Mouse (Mus musculus) forebrain, embryonic 13.5 days (tissue): ENCODE results near the gene Phospho2. TPM values are rescaled to one million over a fixed set of nuclear protein-coding genes. Genes with fewer than 3 reads are reported as not detected.
A peak's percentile ranks its signal among the peaks of the same experiment; 100 is the strongest.

Source experiments
- ATAC-seq: fragments of 200-750 bp; cut with Nextera tagmentation; 2 replicates; pipeline ENCODE4 v1.8.0; 2017
- H3K27ac ChIP-seq: fragments of 300-500 bp; sonication (generic); 2 replicates; pipeline ENCODE4 v1.5.1; 2015; ENCODE audit warnings: inconsistent platforms, mild to moderate bottlenecking, moderate library complexity
- H3K27me3 ChIP-seq: fragments of 300-500 bp; sonication (generic); 2 replicates; pipeline ENCODE4 v1.6.1; 2015; ENCODE audit warnings: mild to moderate bottlenecking, inconsistent platforms
- H3K36me3 ChIP-seq: fragments of 300-500 bp; sonication (generic); 2 replicates; pipeline ENCODE4 v1.6.1; 2015; ENCODE audit warnings: mild to moderate bottlenecking, inconsistent platforms; ENCODE audit not compliant: poor library complexity, severe bottlenecking
- H3K4me1 ChIP-seq: fragments of 300-500 bp; sonication (generic); 2 replicates; pipeline ENCODE4 v1.6.1; 2015; ENCODE audit warnings: inconsistent platforms
- H3K4me2 ChIP-seq: fragments of 300-500 bp; sonication (generic); 2 replicates; pipeline ENCODE4 v1.6.1; 2015; ENCODE audit warnings: inconsistent platforms, mild to moderate bottlenecking, moderate library complexity
- H3K4me3 ChIP-seq: fragments of 300-500 bp; sonication (generic); 2 replicates; pipeline ENCODE4 v1.5.1; 2015; ENCODE audit warnings: mild to moderate bottlenecking, inconsistent platforms
- H3K9ac ChIP-seq: fragments of 300-500 bp; sonication (generic); 2 replicates; pipeline ENCODE4 v1.6.1; 2015; ENCODE audit warnings: mild to moderate bottlenecking, inconsistent platforms
- H3K9me3 ChIP-seq: fragments of 300-500 bp; sonication (generic); replicated peaks from 2 replicates; pipeline ENCODE4 v1.6.1; 2016; ENCODE audit warnings: inconsistent platforms
- WGBS: fragments of 180-500 bp; shearing (Covaris S2); methylation state at CpG from one replicate; pipeline ENCODE4 v1.1.7; 2015; 5-methylcytosine and 5-hydroxymethylcytosine counted together
- polyA plus RNA-seq: library from polyadenylated mRNA; unstranded; fragments of >200 nt; fragmentation: Nextera tagmentation; extraction: Ambion mirVana; gene quantifications from 2 replicates; pipeline ENCODE4 v1.2.1, GENCODE M21; 2015

The Phospho2 gene
- 37.4 and 37.5 TPM in 2 replicates for polyA plus RNA-seq

DNA sequence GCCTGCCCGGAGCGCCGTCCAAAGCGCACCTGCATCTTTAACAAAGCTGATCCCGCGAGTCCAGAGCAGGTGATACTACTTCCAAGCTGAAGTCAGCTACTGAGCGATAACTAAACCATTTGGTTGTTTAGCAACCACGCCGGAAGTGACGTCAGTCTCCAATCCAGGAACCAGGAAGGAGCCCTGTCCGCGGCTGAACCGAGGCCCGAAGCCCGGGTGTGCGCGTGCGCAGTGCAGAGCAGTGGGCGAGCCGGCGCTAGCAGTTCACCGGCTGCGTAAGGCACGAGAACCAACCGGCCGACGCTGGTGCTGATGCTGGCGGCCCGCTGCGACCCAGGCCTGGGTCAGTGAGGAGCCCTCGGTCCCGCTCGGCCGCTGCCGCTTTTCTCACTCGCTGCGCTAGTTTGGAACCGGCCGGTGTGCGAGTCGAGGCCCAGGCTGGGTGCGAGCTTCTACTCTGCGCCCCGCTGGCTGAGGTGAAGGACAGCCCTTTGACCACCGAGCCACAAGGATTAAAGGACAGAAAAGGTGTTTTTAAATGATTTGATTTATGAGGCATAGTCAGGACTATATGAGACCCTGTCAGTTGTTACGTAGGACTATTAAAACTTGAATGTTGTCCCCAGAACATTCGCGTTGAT is at the start of gene Phospho2, which contains the start of gene Ccdc173:
TSS of gene Phospho2 (plus strand) at position 195 of the 641 bp plus-strand sequence.
TSS of gene Ccdc173 (minus strand) at position 147 of the 641 bp plus-strand sequence.
- Histone ChIP-seq H3K4me3 (peak within 1 kb of the TSS; percentile 67), H3K9me3 (no peaks in the 10 kb centered on the region), H3K27me3 (no peaks in the 10 kb centered on the region), H3K4me2 (peak within 1 kb of the TSS; percentile 89), H3K4me1 (peaks cover 10% of the 10 kb centered on the region), H3K27ac (peak within 1 kb of the TSS; percentile 76), H3K9ac (peak within 1 kb of the TSS; percentile 75), H3K36me3 (peaks cover 24% of the 10 kb centered on the region)
- WGBS: 2% methylated on average over 48 of the region's 48 CpGs
- peak; percentile 98 for ATAC-seq

DNA sequence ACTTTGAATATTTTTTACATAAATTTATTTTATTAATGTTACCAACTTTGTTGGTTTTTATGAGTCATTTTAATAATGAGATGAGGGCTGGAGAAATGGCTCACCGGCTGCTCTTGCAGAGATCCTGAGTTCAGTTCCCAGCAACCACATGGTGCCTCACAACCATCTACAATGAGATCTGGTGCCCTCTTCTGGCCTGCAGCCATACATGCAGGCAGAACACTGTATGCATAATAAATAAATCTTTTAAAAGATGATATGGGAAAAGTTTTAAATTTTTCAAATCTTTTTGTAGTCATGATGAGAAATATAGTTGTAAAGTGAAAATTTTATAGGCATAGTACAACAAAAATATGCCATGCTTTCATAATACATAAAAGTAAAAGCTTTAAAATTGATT is 44.3 kb upstream of the Phospho2 start:
- 96% methylated on average over 1 of the region's 1 CpGs for WGBS
- H3K36me3 ChIP-seq: peaks cover 66% of the 10 kb centered on the region

DNA sequence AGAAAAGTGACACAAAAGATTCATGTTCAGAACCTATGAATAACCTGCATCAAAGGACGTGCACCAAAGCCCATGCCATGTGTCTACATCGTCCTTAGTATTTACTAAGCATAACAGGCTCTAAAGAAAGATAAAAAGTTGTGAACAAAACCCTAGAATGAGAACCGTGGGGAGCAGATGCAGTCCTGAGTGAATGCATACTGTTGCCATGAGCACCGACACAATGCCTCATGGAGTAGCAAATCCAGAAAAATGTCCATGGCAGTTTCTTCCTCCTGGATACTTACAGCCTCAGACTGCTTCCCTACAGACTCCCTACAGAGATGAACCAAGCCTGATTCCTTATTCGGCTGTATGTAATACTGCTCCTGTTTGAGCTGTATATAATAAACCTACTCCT is 28.4 kb upstream of the Phospho2 start:
- Histone ChIP-seq H3K9me3 (no peaks in the 10 kb centered on the region), H3K4me2 (no peak overlapping the region), H3K27me3 (no peaks in the 10 kb centered on the region), H3K9ac (no peak overlapping the region), H3K36me3 (peaks cover 3% of the 10 kb centered on the region; the same call in 1 of the 2 replicates), H3K4me1 (no peaks in the 10 kb centered on the region), H3K27ac (no peak overlapping the region), H3K4me3 (no peak overlapping the region)
- no peak for ATAC-seq
- 58% methylated on average over 5 of the region's 5 CpGs for WGBS

More for the DNA sequence above, 44.3 kb upstream of the Phospho2 start:
- no peak for ATAC-seq
- Histone ChIP-seq H3K4me1 (no peaks in the 10 kb centered on the region), H3K9ac (no peak overlapping the region), H3K4me2 (no peak overlapping the region), H3K9me3 (0 out of 2 replicates have a peak, but pooled peaks cover 6% of the 10 kb centered on the region), H3K27me3 (no peaks in the 10 kb centered on the region), H3K27ac (no peak overlapping the region), H3K4me3 (no peak overlapping the region)

DNA sequence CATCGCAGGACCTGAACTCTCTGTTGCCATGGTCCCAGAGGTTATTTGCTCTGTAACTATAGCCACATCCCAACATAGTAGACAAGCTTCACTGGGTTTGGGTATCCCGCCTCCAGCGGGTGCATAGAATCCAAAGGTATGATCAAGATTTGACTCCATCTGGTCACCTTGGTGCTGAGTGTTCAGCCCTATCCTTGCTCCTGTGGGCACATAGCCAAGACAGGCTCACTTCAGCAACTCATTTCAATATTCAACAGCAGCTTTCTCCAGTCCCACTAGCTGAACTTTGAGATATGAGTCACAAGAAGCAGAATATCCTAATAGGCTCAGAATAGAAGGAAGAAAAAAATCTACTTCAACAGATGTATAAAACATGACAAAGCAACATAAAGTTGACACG is 26.1 kb upstream of the Phospho2 start:
- no peak for ATAC-seq
- 94% methylated on average over 4 of the region's 4 CpGs for WGBS

DNA sequence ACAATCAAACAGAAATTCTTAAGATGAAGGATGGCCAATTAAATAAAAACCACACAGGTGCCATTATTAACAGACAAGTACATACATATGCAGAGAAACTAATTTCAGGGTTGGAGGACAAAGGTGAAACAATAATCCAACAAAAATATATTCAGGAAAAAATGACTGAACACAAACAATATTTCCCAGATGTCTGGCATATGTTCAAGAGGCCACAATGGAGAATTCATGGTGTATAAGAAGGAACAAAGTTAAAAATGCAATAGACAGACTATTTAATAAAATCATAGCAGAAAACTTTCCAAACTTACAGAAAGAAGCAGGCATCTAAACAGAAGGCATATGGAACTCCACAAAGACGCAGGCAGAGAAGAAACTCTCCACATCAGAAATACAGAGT is 24.7 kb upstream of the Phospho2 start:
- Histone ChIP-seq H3K4me2 (no peak overlapping the region), H3K27me3 (no peaks in the 10 kb centered on the region), H3K9me3 (no peaks in the 10 kb centered on the region), H3K4me1 (no peaks in the 10 kb centered on the region), H3K9ac (no peak overlapping the region), H3K27ac (no peak overlapping the region), H3K36me3 (peaks cover 3% of the 10 kb centered on the region; the same call in 1 of the 2 replicates), H3K4me3 (no peak overlapping the region)
- ATAC-seq: no peak
- WGBS: 95% methylated on average over 1 of the region's 1 CpGs

More for the DNA sequence above, 26.1 kb upstream of the Phospho2 start:
- Histone ChIP-seq H3K27me3 (no peaks in the 10 kb centered on the region), H3K9ac (no peak overlapping the region), H3K4me2 (no peak overlapping the region), H3K4me1 (no peaks in the 10 kb centered on the region), H3K36me3 (peaks cover 3% of the 10 kb centered on the region; the same call in 1 of the 2 replicates), H3K27ac (no peak overlapping the region), H3K9me3 (no peaks in the 10 kb centered on the region), H3K4me3 (no peak overlapping the region)

DNA sequence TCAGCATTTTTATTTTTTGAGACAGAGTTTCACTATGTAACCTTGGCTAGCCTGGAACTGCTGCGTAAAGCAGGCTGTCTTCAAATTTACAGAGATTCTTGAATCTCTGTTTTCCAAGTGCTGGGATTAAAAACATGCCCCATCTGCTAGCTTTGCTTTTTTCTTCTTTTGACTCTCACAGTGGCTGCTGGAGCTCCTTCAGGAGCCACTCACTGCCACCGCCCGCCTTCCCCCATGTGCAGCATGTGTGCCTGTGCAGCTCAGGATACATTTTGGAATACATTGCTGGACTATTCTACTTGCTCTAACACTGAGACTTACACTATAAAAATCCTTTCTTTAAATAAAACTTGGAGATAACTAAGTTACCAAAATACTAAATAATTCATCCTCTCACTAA is 16.1 kb upstream of the Phospho2 start:
- WGBS: 94% methylated on average over 3 of the region's 3 CpGs

DNA sequence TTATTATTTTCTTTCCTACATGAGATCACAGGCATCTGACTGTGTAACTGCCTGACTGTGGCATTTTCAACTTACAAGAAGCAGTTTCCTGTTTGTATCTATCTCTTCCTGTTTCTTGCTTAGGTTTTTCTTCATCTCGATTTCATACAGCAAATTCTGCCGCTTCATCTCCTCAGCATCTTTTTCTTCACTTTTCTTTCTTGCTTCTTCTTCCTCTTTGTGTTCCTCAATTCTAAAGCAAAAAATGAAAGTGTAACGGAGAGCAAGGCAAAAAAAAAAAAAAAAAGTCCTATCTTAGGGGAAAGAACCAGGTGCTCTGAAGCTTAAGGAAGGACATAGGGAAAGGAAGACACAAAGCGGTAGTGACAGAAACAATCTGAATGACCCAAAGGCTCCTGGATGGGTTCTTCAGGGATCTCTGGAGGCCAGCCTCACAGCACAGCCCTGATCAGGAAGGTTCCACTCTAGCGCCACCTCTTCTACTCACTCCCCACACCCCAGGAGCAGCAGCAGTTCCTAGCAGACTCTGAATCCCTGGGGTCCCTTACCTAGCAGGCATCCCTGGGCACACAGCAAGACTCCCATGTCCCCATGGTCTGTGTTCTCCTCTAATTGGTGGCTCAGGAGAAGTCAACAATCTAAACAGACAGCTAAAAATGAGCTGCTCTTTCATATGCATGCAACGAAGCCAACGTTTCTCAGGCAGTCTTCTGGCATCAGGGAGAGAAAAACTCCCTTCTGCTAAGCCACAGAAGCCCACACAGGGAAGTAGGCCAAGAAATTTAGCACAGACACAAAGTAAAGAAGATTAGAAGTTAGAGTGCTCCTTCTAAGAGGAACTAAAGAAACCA is 11.2 kb upstream of the Phospho2 start:
- H3K9ac ChIP-seq: no peak overlapping the region
- H3K9me3 ChIP-seq: no peaks in the 10 kb centered on the region
- H3K27me3 ChIP-seq: no peaks in the 10 kb centered on the region
- WGBS: 75% methylated on average over 7 of the region's 7 CpGs
- ATAC-seq: no peak
- no peak overlapping the region for H3K4me2 ChIP-seq
- H3K36me3 ChIP-seq: peaks cover 36% of the 10 kb centered on the region
- no peaks in the 10 kb centered on the region for H3K4me1 ChIP-seq
- H3K27ac ChIP-seq: no peak overlapping the region
- no peak overlapping the region for H3K4me3 ChIP-seq

More for the DNA sequence above, 16.1 kb upstream of the Phospho2 start:
- H3K27ac ChIP-seq: no peak overlapping the region
- H3K9ac ChIP-seq: no peak overlapping the region
- ATAC-seq: no peak
- H3K36me3 ChIP-seq: peaks cover 20% of the 10 kb centered on the region
- H3K4me3 ChIP-seq: no peak overlapping the region
- no peak overlapping the region for H3K4me2 ChIP-seq
- H3K27me3 ChIP-seq: no peaks in the 10 kb centered on the region
- no peaks in the 10 kb centered on the region for H3K9me3 ChIP-seq
- H3K4me1 ChIP-seq: no peaks in the 10 kb centered on the region

DNA sequence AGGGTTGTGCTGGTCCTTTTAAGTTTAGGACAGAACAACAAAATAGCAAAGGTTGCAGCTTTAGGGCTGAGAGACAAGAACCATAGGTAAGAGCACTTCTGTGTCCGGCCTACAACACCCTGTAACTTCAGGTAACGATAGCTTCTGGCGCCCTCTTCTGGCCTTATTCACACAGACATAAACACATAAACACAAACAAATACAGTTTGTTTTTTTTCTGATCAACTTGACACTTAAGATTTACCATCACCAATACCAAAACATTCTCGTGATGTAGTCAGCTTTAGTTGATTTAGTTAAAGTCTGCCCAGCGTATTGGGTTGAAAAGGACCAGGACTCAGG is 10.6 kb upstream of the Phospho2 start:
- peaks cover 36% of the 10 kb centered on the region for H3K36me3 ChIP-seq
- H3K4me2 ChIP-seq: no peak overlapping the region
- no peaks in the 10 kb centered on the region for H3K4me1 ChIP-seq
- H3K9ac ChIP-seq: no peak overlapping the region
- H3K4me3 ChIP-seq: no peak overlapping the region
- ATAC-seq: no peak
- 42% methylated on average over 5 of the region's 5 CpGs for WGBS
- no peaks in the 10 kb centered on the region for H3K27me3 ChIP-seq
- H3K9me3 ChIP-seq: no peaks in the 10 kb centered on the region
- H3K27ac ChIP-seq: no peak overlapping the region

DNA sequence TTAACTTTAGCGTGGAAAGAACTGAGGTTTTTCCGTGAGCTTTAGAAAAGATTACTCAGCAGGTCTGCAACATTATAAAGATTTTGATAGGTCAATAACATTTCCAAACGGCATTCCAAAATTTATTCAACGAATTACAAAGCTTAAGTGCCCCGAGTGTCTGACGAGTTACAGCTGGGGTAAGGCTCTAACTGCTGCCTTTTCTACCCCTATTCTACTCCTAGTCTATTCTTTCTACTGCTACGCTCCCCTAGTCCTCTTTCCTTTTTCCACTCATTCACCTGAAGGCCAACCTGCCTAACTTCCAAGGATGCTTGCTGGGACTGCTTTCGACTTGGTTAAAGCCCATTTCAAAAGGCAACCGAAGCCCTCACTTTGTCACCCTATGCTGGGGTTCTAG is 449 bp upstream of the Phospho2 start:
- Histone ChIP-seq H3K9ac (peak overlapping the region; percentile 75), H3K27me3 (no peaks in the 10 kb centered on the region), H3K9me3 (no peaks in the 10 kb centered on the region), H3K4me2 (peak overlapping the region; percentile 89), H3K4me3 (peak overlapping the region; percentile 67), H3K4me1 (peaks cover 10% of the 10 kb centered on the region), H3K27ac (peak overlapping the region; percentile 25; the same call in 1 of the 2 replicates), H3K36me3 (peaks cover 21% of the 10 kb centered on the region)
- 24% methylated on average over 9 of the region's 9 CpGs for whole genome bisulfite sequencing
- peak; percentile 41; the same call in 1 of the 2 replicates for ATAC-seq

DNA sequence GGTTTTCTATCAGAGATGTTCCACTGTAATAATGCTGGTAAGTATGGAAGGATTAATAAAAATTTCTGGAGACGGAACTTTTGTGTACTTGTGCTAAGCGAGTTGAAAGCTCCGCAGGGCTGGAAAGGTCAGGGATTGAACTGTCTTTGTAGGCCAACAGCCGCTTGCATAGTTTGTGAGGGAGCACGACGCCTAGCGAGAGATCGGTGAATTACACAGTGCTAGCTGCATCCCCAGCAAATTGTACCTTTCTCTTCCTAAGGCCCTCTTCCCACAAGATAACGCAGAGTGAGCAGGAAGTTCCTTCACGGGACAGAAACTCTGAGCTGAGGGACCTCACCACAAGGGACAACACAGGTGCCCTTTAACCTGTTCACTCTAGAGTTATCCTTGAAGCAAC is 862 bp downstream of the Phospho2 start:
- peak; percentile 28; the same call in 1 of the 2 replicates for ATAC-seq
- peak overlapping the region; percentile 75 for H3K9ac ChIP-seq

DNA sequence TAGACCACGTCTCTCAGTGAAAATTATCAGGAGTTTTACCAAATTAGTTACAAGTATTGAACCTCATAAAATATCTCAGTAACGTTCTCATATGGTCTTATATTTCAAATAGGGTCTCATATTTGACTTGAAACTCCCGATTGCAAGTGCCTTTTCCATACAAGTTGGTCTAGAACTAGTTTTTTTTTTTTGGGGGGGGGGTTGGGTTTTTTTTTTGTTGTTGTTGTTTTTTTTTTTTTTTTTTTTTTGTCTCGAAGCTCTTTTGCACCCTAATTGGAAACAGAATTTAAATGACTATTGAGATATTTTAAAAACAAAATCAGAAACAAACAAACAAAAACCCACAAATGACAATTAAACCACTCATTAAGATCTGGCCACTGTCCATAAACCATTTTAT is 1.3 kb downstream of the Phospho2 start:
- H3K36me3 ChIP-seq: peaks cover 30% of the 10 kb centered on the region
- H3K9me3 ChIP-seq: no peaks in the 10 kb centered on the region
- peak overlapping the region; percentile 89 for H3K4me2 ChIP-seq
- H3K4me3 ChIP-seq: peak overlapping the region; percentile 67; the same call in 1 of the 2 replicates
- no peaks in the 10 kb centered on the region for H3K27me3 ChIP-seq
- no peak for ATAC-seq
- peaks cover 10% of the 10 kb centered on the region for H3K4me1 ChIP-seq
- 70% methylated on average over 4 of the region's 4 CpGs for WGBS
- H3K9ac ChIP-seq: no peak overlapping the region
- H3K27ac ChIP-seq: no peak overlapping the region

More for the DNA sequence above, 862 bp downstream of the Phospho2 start:
- no peak overlapping the region for H3K27ac ChIP-seq
- peaks cover 28% of the 10 kb centered on the region for H3K36me3 ChIP-seq
- WGBS: 1% methylated on average over 10 of the region's 10 CpGs
- H3K9me3 ChIP-seq: no peaks in the 10 kb centered on the region
- peak overlapping the region; percentile 89 for H3K4me2 ChIP-seq
- no peaks in the 10 kb centered on the region for H3K27me3 ChIP-seq
- peak overlapping the region; percentile 67 for H3K4me3 ChIP-seq
- peaks cover 10% of the 10 kb centered on the region for H3K4me1 ChIP-seq

DNA sequence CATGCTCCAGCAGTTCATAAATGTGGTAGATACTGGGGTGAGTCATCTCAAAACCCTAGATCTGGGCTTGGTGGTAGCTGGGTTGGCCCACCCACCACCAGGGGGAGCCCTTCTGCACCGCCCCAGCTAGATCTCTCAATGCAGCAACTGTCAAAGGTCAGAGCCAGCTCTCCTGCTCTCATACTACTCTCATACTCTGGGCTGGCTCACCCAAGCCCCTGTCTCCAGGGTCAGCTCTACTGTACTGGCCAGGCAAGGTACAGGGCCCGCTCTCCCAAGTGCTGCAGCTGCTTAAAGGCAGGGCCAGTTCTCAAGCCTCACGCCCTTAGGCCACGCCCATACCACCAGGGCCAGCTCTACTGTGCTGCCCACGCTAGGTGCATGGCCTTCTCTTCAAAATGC is 13.5 kb downstream of the Phospho2 start:
- H3K36me3 ChIP-seq: 0 out of 2 replicates have a peak, but pooled peaks cover 2% of the 10 kb centered on the region
- H3K4me2 ChIP-seq: no peak overlapping the region
- ATAC-seq: no peak
- H3K27ac ChIP-seq: no peak overlapping the region
- no peaks in the 10 kb centered on the region for H3K9me3 ChIP-seq
- WGBS: 57% methylated on average over 5 of the region's 5 CpGs
- H3K4me3 ChIP-seq: no peak overlapping the region
- H3K4me1 ChIP-seq: no peaks in the 10 kb centered on the region
- no peaks in the 10 kb centered on the region for H3K27me3 ChIP-seq
- no peak overlapping the region for H3K9ac ChIP-seq
